Mouse (Mus musculus) E14TG2a.4 (cell line): ENCODE measurements at regions not wholly inside any gene's neighbourhood (a gene's known extent, or its start where the extent isn't known, plus 50 kb on each side); places are given as distances from the start of the nearest gene placed in this dataset.

Experiments used
- CTCF ChIP-seq: conservative IDR thresholded peaks from 2 replicates; pipeline ENCODE4 v1.5.1; 2014; ENCODE audit warnings: low read length
- POU5F1 ChIP-seq: IDR thresholded peaks from 2 replicates; pipeline ENCODE4 v1.6.1; 2014; ENCODE audit warnings: low read length, borderline replicate concordance

DNA sequence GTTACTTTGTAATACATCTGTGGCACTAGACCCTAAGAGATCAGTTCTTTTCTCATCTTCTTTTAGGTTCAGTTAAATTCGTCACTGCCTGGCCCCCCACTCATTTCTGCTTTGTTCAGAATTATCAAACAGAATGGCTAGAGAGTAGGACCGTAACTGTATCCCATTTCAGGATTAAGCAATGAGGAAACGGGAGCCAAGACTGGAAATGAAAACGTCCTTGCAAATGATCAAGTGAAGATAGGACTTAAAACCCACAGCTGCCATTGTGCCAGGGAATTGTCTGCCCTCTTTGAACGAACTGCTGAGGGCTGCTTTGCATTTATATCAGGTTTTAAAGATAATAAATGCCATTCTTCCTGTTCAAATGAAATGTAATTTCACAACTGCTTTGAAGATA, 133.7 kb upstream of the Peli2 start:
- no peak for TF ChIP-seq CTCF
- TF ChIP-seq POU5F1: no peak
